Mouse (Mus musculus) embryonic stem cell, embryonic (primary cell): Measurements from ENCODE around the gene Ociad1.

Experiments
- CTCF ChIA-PET, 4 experiments: fragments of 300-600 bp in 2 of 4; fragments of 350-600 bp in 2 of 4; sonication (Branson Sonifier 250); formaldehyde crosslinking; loops; one replicate each; lab custom pipeline; 2022; ENCODE audit warnings: inconsistent platforms in 2 of 4; lab: Charles Lee
- POLR2A ChIA-PET, 4 experiments: fragments of 300-600 bp in 2 of 4; fragments of 350-600 bp in 2 of 4; sonication (Branson Sonifier 250); formaldehyde crosslinking; loops; one replicate each; lab custom pipeline; 2022; ENCODE audit warnings: antibody characterized with exemption in 4 of 4, inconsistent platforms in 1 of 4; lab: Charles Lee

The Ociad1 gene

GRCm38 (mm10) chr5:73344310-73344709 is 51.7 kb downstream of the Ociad1 start:
- POLR2A ChIA-PET = interaction anchor here in 1 of 4 experiments (1.2 to 4.3 kb wide), 2 partner anchors 24 to 107 kb away, joined by 3 to 28 read pairs; no protein-coding TSS in a partner anchor

GRCm38 (mm10) chr5:73345254-73345653 is 52.7 kb downstream of the Ociad1 start:
- CTCF ChIA-PET = interaction anchor here in 3 of 4 experiments (0.6 to 1.8 kb wide), 4 partner anchors 35 to 413 kb away, joined by 3 to 4 read pairs (median 4); no protein-coding TSS in a partner anchor
- POLR2A ChIA-PET = interaction anchor here in 2 of 4 experiments (1.2 to 4.3 kb wide), 4 partner anchors 23 to 108 kb away, joined by 3 to 28 read pairs (median 6); no protein-coding TSS in a partner anchor

More at GRCm38 (mm10) chr5:73344310-73344709, 51.7 kb downstream of the Ociad1 start:
- CTCF ChIA-PET = no interaction called here

GRCm38 (mm10) chr5:73349514-73349913 is 56.9 kb downstream of the Ociad1 start:
- ChIA-PET CTCF (no interaction called here), POLR2A (interaction anchor here in 2 of 4 experiments (3.2 to 3.4 kb wide), 2 partner anchors 10 kb away, joined by 11 to 20 read pairs; no protein-coding TSS in a partner anchor)

GRCm38 (mm10) chr5:73351796-73352195 is 59.2 kb downstream of the Ociad1 start:
- CTCF ChIA-PET = no interaction called here
- POLR2A ChIA-PET = interaction anchor here in 1 of 4 experiments (1.0 to 1.9 kb wide), 3 partner anchors 9 to 24 kb away, joined by 3 to 5 read pairs (median 3); no protein-coding TSS in a partner anchor

GRCm38 (mm10) chr5:73353519-73353918 is 60.9 kb downstream of the Ociad1 start:
- ChIA-PET CTCF (no interaction called here), POLR2A (interaction anchor here in 3 of 4 experiments (0.6 to 1.3 kb wide), 7 partner anchors 8 to 21 kb away, joined by 3 to 9 read pairs (median 3); no protein-coding TSS in a partner anchor)

GRCm38 (mm10) chr5:73353978-73354377 is 61.4 kb downstream of the Ociad1 start:
- CTCF ChIA-PET = no interaction called here
- POLR2A ChIA-PET = interaction anchor here in 3 of 4 experiments (0.6 to 1.3 kb wide), 9 partner anchors 7 to 43 kb away, joined by 3 to 9 read pairs (median 3); no protein-coding TSS in a partner anchor

GRCm38 (mm10) chr5:73355393-73355792 is 62.8 kb downstream of the Ociad1 start:
- CTCF ChIA-PET = no interaction called here
- POLR2A ChIA-PET = interaction anchor here in 1 of 4 experiments (7.3 kb wide), 1 partner anchor 14 kb away, joined by 64 read pairs; no protein-coding TSS in a partner anchor

GRCm38 (mm10) chr5:73359134-73359751 is 66.7 kb downstream of the Ociad1 start:
- ChIA-PET CTCF (interaction anchor here in 2 of 4 experiments (0.8 to 1.4 kb wide), 2 partner anchors 23 to 266 kb away, joined by 3 to 5 read pairs; no protein-coding TSS in a partner anchor), POLR2A (interaction anchor here (0.5 to 7.3 kb wide), 17 partner anchors 9 to 490 kb away, joined by 3 to 64 read pairs (median 5); partner anchors contain the start of gene Ociad1 (in 1 of the 4))

GRCm38 (mm10) chr5:73359752-73360141 is 67.2 kb downstream of the Ociad1 start:
- ChIA-PET POLR2A (interaction anchor here in 3 of 4 experiments (0.8 to 7.3 kb wide), 19 partner anchors 8 to 490 kb away, joined by 3 to 64 read pairs (median 5); no protein-coding TSS in a partner anchor), CTCF (interaction anchor here in 2 of 4 experiments (0.5 to 1.4 kb wide), 5 partner anchors 10 to 334 kb away, joined by 3 to 5 read pairs (median 4); no protein-coding TSS in a partner anchor)

GRCm38 (mm10) chr5:73360240-73360639 is 67.7 kb downstream of the Ociad1 start:
- POLR2A ChIA-PET = interaction anchor here in 2 of 4 experiments (0.7 to 7.3 kb wide), 19 partner anchors 9 to 491 kb away, joined by 3 to 64 read pairs (median 5); no protein-coding TSS in a partner anchor
- CTCF ChIA-PET = interaction anchor here in 2 of 4 experiments (0.5 to 1.4 kb wide), 5 partner anchors 9 to 334 kb away, joined by 4 to 6 read pairs (median 5); no protein-coding TSS in a partner anchor

- POLR2A ChIA-PET = interaction anchor here in 2 of 4 experiments (0.6 to 7.3 kb wide), 10 partner anchors 7 to 356 kb away, joined by 3 to 64 read pairs (median 4); partner anchors contain the start of genes Ociad1 (in 1 of the 2) and Slc10a4 (in 1 of the 2)
- CTCF ChIA-PET = interaction anchor here in 2 of 4 experiments (0.6 to 2.2 kb wide), 2 partner anchors 17 to 202 kb away, joined by 3 to 6 read pairs; no protein-coding TSS in a partner anchor
These were observed 69.8 kb downstream of the Ociad1 start for GRCm38 (mm10) chr5:73362338-73362737.

- POLR2A ChIA-PET = interaction anchor here in 2 of 4 experiments (0.8 to 7.3 kb wide), 9 partner anchors 7 to 145 kb away, joined by 3 to 64 read pairs (median 4); partner anchors contain the start of gene Ociad1 (in 1 of the 2)
- CTCF ChIA-PET = interaction anchor here in 2 of 4 experiments (0.7 to 2.2 kb wide), 3 partner anchors 17 to 924 kb away, joined by 3 to 6 read pairs (median 3); no protein-coding TSS in a partner anchor
These were observed 70.2 kb downstream of the Ociad1 start for GRCm38 (mm10) chr5:73362791-73363190.
